Mouse (Mus musculus): Measurements from ENCODE around the gene Shisal2a. TPM values are rescaled to one million over a fixed set of nuclear protein-coding genes. Genes with fewer than 3 reads are reported as not detected.

Gene Shisal2a
- polyA plus RNA-seq, 1 experiment from 2014 or later, result 0.55 TPM

DNA sequence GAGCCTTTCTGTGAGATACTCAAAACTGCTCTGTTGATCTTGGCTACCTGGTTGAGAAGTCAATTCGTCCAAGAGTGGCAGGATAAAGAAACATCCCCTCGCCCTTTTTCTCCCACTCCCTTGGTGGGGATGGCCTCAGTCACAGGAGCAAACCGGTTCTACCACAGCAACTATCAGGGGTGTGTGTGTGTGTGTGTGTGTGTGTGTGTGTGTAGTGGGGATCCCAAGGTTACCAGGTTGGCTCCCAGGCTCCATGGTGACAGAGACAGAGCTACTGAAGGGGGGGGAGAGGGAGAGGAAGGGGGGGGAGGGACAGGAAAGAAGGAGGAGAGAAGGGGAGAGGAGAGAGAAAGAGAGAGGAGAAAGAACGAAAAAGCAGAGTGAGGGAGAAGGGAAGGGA lies 4.0 kb upstream of the Shisal2a start:
- H3K27ac ChIP-seq (ENCODE audit: low read length), result peak overlapping the region; percentile 85
- WGBS, result 16% methylated on average over 4 of the region's 4 CpGs
- no peaks in the 10 kb centered on the region for H3K9me3 ChIP-seq (ENCODE audit: control insufficient read depth, low read length)
- H3K4me1 ChIP-seq (replicated peaks; ENCODE audit: control insufficient read depth, insufficient read depth, low read length), result peaks cover 4% of the 10 kb centered on the region; the same call in 1 of the 2 replicates
- no peaks in the 10 kb centered on the region for H3K36me3 ChIP-seq (ENCODE audit: control insufficient read depth, insufficient read depth, low read length)
- H3K9ac ChIP-seq (ENCODE audit: low read length), result no peak overlapping the region; the same call in 1 of the 2 replicates
- H3K27me3 ChIP-seq (ENCODE audit: control insufficient read depth, insufficient read depth, low read depth, low read length), result peaks cover 22% of the 10 kb centered on the region
- peak; percentile 74 for ATAC-seq (ENCODE audit: low read depth)
- peak overlapping the region; percentile 76 for H3K4me2 ChIP-seq (ENCODE audit: low read depth, low read length)
- H3K4me3 ChIP-seq (ENCODE audit: low read length), result peak overlapping the region; percentile 50

GRCm38 (mm10) chr4:108386087-108386486 lies 2.9 kb upstream of the Shisal2a start:
- H3K9ac ChIP-seq (ENCODE audit: low read length), result no peak overlapping the region
- WGBS, result 23% methylated on average over 1 of the region's 1 CpGs

GRCm38 (mm10) chr4:108380146-108380545 lies 3.0 kb downstream of the Shisal2a start:
- peaks cover 4% of the 10 kb centered on the region; the same call in 1 of the 2 replicates for H3K4me1 ChIP-seq (replicated peaks; ENCODE audit: control insufficient read depth, insufficient read depth, low read length)
- 7% methylated on average over 1 of the region's 1 CpGs for WGBS
- no peaks in the 10 kb centered on the region for H3K9me3 ChIP-seq (ENCODE audit: control insufficient read depth, low read length)
- no peak overlapping the region for H3K9ac ChIP-seq (ENCODE audit: low read length)
- H3K4me2 ChIP-seq (ENCODE audit: low read depth, low read length), result no peak overlapping the region
- H3K27me3 ChIP-seq (ENCODE audit: control insufficient read depth, insufficient read depth, low read depth, low read length), result peaks cover 25% of the 10 kb centered on the region
- H3K4me3 ChIP-seq (ENCODE audit: low read length), result no peak overlapping the region
- no peak overlapping the region for H3K27ac ChIP-seq (ENCODE audit: low read length)
- H3K36me3 ChIP-seq (ENCODE audit: control insufficient read depth, insufficient read depth, low read length), result no peaks in the 10 kb centered on the region
- ATAC-seq (ENCODE audit: low read depth), result no peak

More at GRCm38 (mm10) chr4:108386087-108386486, 2.9 kb upstream of the Shisal2a start:
- Histone ChIP-seq H3K4me3 (ENCODE audit: low read length) (no peak overlapping the region), H3K4me1 (replicated peaks; ENCODE audit: control insufficient read depth, insufficient read depth, low read length) (peaks cover 4% of the 10 kb centered on the region; the same call in 1 of the 2 replicates), H3K27ac (ENCODE audit: low read length) (no peak overlapping the region), H3K4me2 (ENCODE audit: low read depth, low read length) (no peak overlapping the region), H3K36me3 (ENCODE audit: control insufficient read depth, insufficient read depth, low read length) (no peaks in the 10 kb centered on the region), H3K9me3 (ENCODE audit: control insufficient read depth, low read length) (no peaks in the 10 kb centered on the region), H3K27me3 (ENCODE audit: control insufficient read depth, insufficient read depth, low read depth, low read length) (peaks cover 25% of the 10 kb centered on the region)
- no peak for ATAC-seq (ENCODE audit: low read depth)

DNA sequence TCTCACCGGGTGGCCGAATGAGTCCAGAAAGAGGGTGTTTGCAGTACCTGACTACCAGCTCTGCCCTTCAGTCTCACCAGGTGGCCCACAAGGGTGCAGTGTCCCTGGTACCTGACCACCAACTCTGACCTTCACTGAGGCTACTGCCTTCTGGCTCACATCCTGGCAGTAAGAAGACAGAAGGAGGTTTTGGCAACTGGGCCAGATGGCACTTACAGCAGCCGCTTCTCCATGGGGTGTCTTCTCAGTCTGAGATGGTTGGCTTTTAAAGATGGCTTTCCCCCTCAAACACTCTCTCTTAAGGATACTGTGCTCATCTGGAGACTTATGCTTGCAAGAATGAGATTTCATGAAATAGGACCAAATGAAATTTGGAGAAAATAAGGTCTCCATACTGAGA lies 3.7 kb downstream of the Shisal2a start:
- H3K4me2 ChIP-seq (ENCODE audit: low read depth, low read length), result no peak overlapping the region

DNA sequence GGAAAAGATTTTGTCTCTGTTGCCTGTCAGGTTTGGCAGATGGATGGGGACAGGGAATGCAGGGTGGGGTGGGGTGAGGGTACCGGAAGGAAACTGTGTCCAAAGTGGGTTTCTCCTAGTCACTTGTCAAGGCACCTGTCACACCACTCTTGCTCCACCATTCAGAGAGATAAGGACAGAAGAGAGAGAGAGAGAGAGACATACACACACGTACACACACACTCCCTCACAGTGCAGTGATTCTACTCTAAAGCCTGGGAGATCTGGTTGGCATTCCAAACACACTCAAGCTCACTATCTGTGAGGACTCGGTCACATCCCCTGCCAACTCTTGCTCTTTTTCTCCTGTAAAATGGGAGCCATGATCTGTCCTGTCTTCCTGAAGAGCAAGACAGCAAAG lies 11.0 kb downstream of the Shisal2a start:
- Histone ChIP-seq H3K4me2 (ENCODE audit: low read depth, low read length) (no peak overlapping the region), H3K4me3 (ENCODE audit: low read length) (no peak overlapping the region), H3K27ac (ENCODE audit: low read length) (no peak overlapping the region), H3K9me3 (ENCODE audit: control insufficient read depth, low read length) (no peaks in the 10 kb centered on the region), H3K4me1 (replicated peaks; ENCODE audit: control insufficient read depth, insufficient read depth, low read length) (0 out of 2 replicates have a peak, but pooled peaks cover 3% of the 10 kb centered on the region), H3K36me3 (ENCODE audit: control insufficient read depth, insufficient read depth, low read length) (no peaks in the 10 kb centered on the region), H3K27me3 (ENCODE audit: control insufficient read depth, insufficient read depth, low read depth, low read length) (no peaks in the 10 kb centered on the region), H3K9ac (ENCODE audit: low read length) (no peak overlapping the region)
- 32% methylated on average over 3 of the region's 3 CpGs for WGBS
- no peak for ATAC-seq (ENCODE audit: low read depth)

More for the DNA sequence above, 3.7 kb downstream of the Shisal2a start:
- Histone ChIP-seq H3K9ac (ENCODE audit: low read length) (no peak overlapping the region), H3K27ac (ENCODE audit: low read length) (no peak overlapping the region), H3K4me3 (ENCODE audit: low read length) (no peak overlapping the region), H3K4me1 (replicated peaks; ENCODE audit: control insufficient read depth, insufficient read depth, low read length) (peaks cover 4% of the 10 kb centered on the region; the same call in 1 of the 2 replicates), H3K9me3 (ENCODE audit: control insufficient read depth, low read length) (no peaks in the 10 kb centered on the region), H3K27me3 (ENCODE audit: control insufficient read depth, insufficient read depth, low read depth, low read length) (peaks cover 24% of the 10 kb centered on the region), H3K36me3 (ENCODE audit: control insufficient read depth, insufficient read depth, low read length) (no peaks in the 10 kb centered on the region)
- WGBS, result 79% methylated on average over 3 of the region's 3 CpGs
- no peak for ATAC-seq (ENCODE audit: low read depth)

DNA sequence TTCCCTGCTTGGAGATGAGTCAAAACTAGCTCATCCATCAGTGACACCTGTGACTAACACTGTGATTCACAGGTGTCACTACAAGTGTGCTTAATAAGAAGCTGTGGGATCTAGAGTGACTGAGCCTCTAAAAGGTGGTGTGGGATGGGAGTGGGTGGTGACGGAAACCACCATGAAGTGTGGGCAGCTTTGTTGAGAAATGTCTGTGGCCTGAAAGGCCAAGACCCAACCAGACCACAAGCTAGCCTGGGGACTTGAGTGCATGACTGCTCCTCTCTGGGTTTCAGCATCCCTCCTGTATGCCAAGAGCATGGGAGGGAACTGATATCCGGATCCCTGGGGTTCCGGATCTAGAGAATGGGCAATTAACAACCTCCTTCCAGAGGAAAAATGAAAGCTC lies 11.7 kb downstream of the Shisal2a start:
- Histone ChIP-seq H3K9me3 (ENCODE audit: control insufficient read depth, low read length) (no peaks in the 10 kb centered on the region), H3K27ac (ENCODE audit: low read length) (no peak overlapping the region)
- WGBS, result 80% methylated on average over 3 of the region's 3 CpGs

GRCm38 (mm10) chr4:108370409-108370808 lies 12.7 kb downstream of the Shisal2a start:
- Histone ChIP-seq H3K27ac (ENCODE audit: low read length) (no peak overlapping the region), H3K27me3 (ENCODE audit: control insufficient read depth, insufficient read depth, low read depth, low read length) (no peaks in the 10 kb centered on the region), H3K9ac (ENCODE audit: low read length) (no peak overlapping the region), H3K4me2 (ENCODE audit: low read depth, low read length) (no peak overlapping the region), H3K36me3 (ENCODE audit: control insufficient read depth, insufficient read depth, low read length) (no peaks in the 10 kb centered on the region), H3K4me3 (ENCODE audit: low read length) (no peak overlapping the region), H3K9me3 (ENCODE audit: control insufficient read depth, low read length) (no peaks in the 10 kb centered on the region), H3K4me1 (replicated peaks; ENCODE audit: control insufficient read depth, insufficient read depth, low read length) (0 out of 2 replicates have a peak, but pooled peaks cover 3% of the 10 kb centered on the region)
- no peak for ATAC-seq (ENCODE audit: low read depth)
- 52% methylated on average over 4 of the region's 4 CpGs for WGBS

More for the DNA sequence above, 11.7 kb downstream of the Shisal2a start:
- Histone ChIP-seq H3K4me2 (ENCODE audit: low read depth, low read length) (no peak overlapping the region), H3K4me3 (ENCODE audit: low read length) (no peak overlapping the region), H3K9ac (ENCODE audit: low read length) (no peak overlapping the region), H3K4me1 (replicated peaks; ENCODE audit: control insufficient read depth, insufficient read depth, low read length) (0 out of 2 replicates have a peak, but pooled peaks cover 3% of the 10 kb centered on the region), H3K27me3 (ENCODE audit: control insufficient read depth, insufficient read depth, low read depth, low read length) (no peaks in the 10 kb centered on the region), H3K36me3 (ENCODE audit: control insufficient read depth, insufficient read depth, low read length) (no peaks in the 10 kb centered on the region)
- no peak for ATAC-seq (ENCODE audit: low read depth)

- Histone ChIP-seq H3K4me1 (replicated peaks; ENCODE audit: control insufficient read depth, insufficient read depth, low read length) (peaks cover 5% of the 10 kb centered on the region), H3K9ac (ENCODE audit: low read length) (no peak overlapping the region), H3K36me3 (ENCODE audit: control insufficient read depth, insufficient read depth, low read length) (no peaks in the 10 kb centered on the region), H3K27ac (ENCODE audit: low read length) (no peak overlapping the region), H3K9me3 (ENCODE audit: control insufficient read depth, low read length) (no peaks in the 10 kb centered on the region), H3K27me3 (ENCODE audit: control insufficient read depth, insufficient read depth, low read depth, low read length) (no peaks in the 10 kb centered on the region), H3K4me3 (ENCODE audit: low read length) (no peak overlapping the region), H3K4me2 (ENCODE audit: low read depth, low read length) (no peak overlapping the region)
- no peak for ATAC-seq (ENCODE audit: low read depth)
- 19% methylated on average over 5 of the region's 5 CpGs for WGBS
These were observed 13.9 kb downstream of the Shisal2a start for GRCm38 (mm10) chr4:108369254-108369653.

GRCm38 (mm10) chr4:108364111-108364476 lies 19.1 kb downstream of the Shisal2a start:
- Histone ChIP-seq H3K9ac (ENCODE audit: low read length) (no peak overlapping the region), H3K27ac (ENCODE audit: low read length) (peak overlapping the region; percentile 80), H3K9me3 (ENCODE audit: control insufficient read depth, low read length) (no peaks in the 10 kb centered on the region), H3K4me2 (ENCODE audit: low read depth, low read length) (no peak overlapping the region), H3K4me3 (ENCODE audit: low read length) (no peak overlapping the region), H3K4me1 (replicated peaks; ENCODE audit: control insufficient read depth, insufficient read depth, low read length) (peaks cover 38% of the 10 kb centered on the region), H3K36me3 (ENCODE audit: control insufficient read depth, insufficient read depth, low read length) (no peaks in the 10 kb centered on the region), H3K27me3 (ENCODE audit: control insufficient read depth, insufficient read depth, low read depth, low read length) (no peaks in the 10 kb centered on the region)
- no peak for ATAC-seq (ENCODE audit: low read depth)
- 20% methylated on average over 5 of the region's 5 CpGs for WGBS
